Mouse (Mus musculus): Measurements from ENCODE around the gene Rgs10.

DNA sequence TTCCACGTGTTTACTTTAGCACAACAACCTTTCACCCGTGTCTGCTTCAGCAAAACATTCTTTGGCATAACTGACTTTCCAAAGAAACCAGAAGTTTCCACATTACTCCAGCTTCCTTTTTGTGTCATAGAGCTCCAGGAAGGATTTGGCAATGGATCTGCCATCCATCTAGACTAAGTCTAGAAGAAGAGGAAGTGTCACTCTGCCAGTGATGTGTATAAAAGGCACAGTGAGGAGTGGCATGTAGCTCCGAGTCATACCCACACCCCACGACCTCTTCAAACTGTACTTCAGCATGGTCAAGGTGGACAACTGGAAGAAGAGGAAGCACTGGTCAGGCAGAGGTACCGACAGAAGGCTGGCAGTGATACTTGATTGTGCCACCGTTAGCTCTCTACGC, 74.1 kb downstream of the Rgs10 start:
- TF ChIP-seq CTCF (IDR thresholded peaks at IDR 0.05) (no peak), POLR2A (IDR thresholded peaks at IDR 0.05; ENCODE audit: insufficient read depth, low read depth, low read length) (no peak)

All from heart, adult 2 months (tissue).